ENCODE assay signal across 16 mouse cellular contexts in the genomic region with DNA sequence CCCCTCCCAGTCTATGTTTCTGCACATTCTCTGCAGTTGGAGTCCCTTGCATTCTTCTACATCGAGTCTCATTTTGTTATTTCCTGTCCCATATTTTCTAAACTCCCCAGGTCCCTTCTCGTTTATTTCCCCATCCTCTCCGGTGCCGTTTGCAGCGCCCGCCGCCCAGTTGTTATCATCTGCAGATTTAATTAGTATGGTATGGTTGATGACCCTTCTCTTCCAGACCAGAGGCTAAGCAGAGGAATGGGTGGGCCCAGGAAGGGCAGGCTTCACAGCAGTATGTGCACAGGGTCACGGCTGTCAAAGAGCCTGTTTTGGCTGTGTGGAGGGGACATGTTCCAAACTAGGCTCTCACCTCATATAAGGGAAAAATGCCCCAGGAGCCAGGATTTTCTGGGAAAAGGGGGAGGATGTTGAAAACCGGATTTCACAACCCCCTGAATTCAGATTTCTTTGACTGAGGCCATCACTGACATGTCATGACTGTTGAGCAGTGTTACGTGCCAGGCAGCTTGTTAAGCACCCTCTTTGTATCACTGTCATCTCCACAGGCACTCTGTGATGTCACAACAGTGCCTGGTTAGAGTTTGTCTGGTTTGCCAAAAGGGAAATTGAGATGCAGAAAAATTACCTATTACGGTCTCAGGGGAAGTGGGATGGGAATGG.
"Had no signal": no experiment of that assay in that cellular context is flagged by ENCODE, and none has a peak within 500 bp of the region (broad histone marks: within the 10 kb centered on the region; RNA-seq: fewer than 3 reads in every experiment).

No protein-coding gene starts in this region.

- DNase-seq: kidney, adult 18-20 months; kidney, postnatal 10 days; kidney, postnatal 4 days; right cerebral cortex, postnatal 4 days; spleen, adult 18-20 months; thymus, adult 18-20 months; thymus, postnatal 14 days had no signal

- H3K4me3 ChIP-seq: layer of hippocampus, adult 2 months; left cerebral cortex, adult 2 months; limb, embryonic 10.5 days; liver, embryonic 12.5 days; megakaryocyte, embryonic 14.5 days; midbrain, embryonic 15.5 days; neural tube, embryonic 12.5 days had no signal

- H3K9ac ChIP-seq: liver, embryonic 12.5 days; midbrain, embryonic 15.5 days; neural tube, embryonic 12.5 days had no signal

- ATAC-seq: liver, embryonic 12.5 days; midbrain, embryonic 15.5 days had no signal

- H3K27me3 ChIP-seq: liver, embryonic 12.5 days; midbrain, embryonic 15.5 days; neural tube, embryonic 12.5 days had no signal

- H3K27ac ChIP-seq: layer of hippocampus, adult 2 months; left cerebral cortex, adult 2 months; limb, embryonic 10.5 days; liver, embryonic 12.5 days; macrophage; midbrain, embryonic 15.5 days; neural tube, embryonic 12.5 days had no signal

- H3K4me1 ChIP-seq: liver, embryonic 12.5 days; megakaryocyte, embryonic 14.5 days; midbrain, embryonic 15.5 days; neural tube, embryonic 12.5 days had no signal

- H3K36me3 ChIP-seq: limb, embryonic 10.5 days; liver, embryonic 12.5 days; midbrain, embryonic 15.5 days; neural tube, embryonic 12.5 days had no signal

- H3K9me3 ChIP-seq: limb, embryonic 10.5 days; liver, embryonic 12.5 days; midbrain, embryonic 15.5 days; neural tube, embryonic 12.5 days had no signal

- H3K4me2 ChIP-seq: liver, embryonic 12.5 days; midbrain, embryonic 11.5 days; midbrain, embryonic 15.5 days; neural tube, embryonic 12.5 days had no signal
